Mouse (Mus musculus): ENCODE results near the gene B4galnt3. TPM values are rescaled to one million over a fixed set of nuclear protein-coding genes. Genes with fewer than 3 reads are reported as not detected.

The B4galnt3 gene
- polyA plus RNA-seq, 1 experiment: 0.44 TPM

GRCm38 (mm10) chr6:120275301-120275700, 19.1 kb downstream of the B4galnt3 start:
- peak in 1 of 2 experiments; percentile 19 for DNase-seq (ENCODE audit: extremely low spot score in 1 of 2, low spot score in 1 of 2)

- DNase-seq (ENCODE audit: extremely low spot score in 1 of 2, low spot score in 1 of 2): no peak
Measured at GRCm38 (mm10) chr6:120274887-120275286, 19.5 kb downstream of the B4galnt3 start.

- no peak for DNase-seq (ENCODE audit: extremely low spot score in 1 of 2, low spot score in 1 of 2)
Measured at GRCm38 (mm10) chr6:120274181-120274580, 20.2 kb downstream of the B4galnt3 start.

GRCm38 (mm10) chr6:120264151-120264550, 30.2 kb downstream of the B4galnt3 start:
- no peak for DNase-seq (ENCODE audit: extremely low spot score in 1 of 2, low spot score in 1 of 2)

DNA sequence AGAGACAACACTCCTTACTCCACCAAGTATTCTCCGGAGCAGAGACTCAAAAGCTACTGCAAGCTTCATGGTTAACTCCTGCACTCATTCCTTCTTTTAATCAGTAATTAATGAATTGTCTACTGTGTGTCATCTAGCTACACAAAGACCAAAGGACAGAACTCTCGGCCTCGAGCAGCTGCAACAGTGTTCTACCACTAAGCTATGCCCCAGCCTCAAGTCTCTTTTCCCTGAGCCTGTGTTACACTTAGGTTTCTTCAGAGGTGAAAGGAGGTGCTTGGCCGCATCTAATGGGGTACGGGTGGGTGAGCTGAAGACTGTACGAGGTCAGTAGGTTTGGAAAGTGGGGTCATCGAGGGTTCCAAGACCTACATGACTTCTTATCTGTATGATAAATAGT, 30.8 kb downstream of the B4galnt3 start:
- no peak for DNase-seq (ENCODE audit: extremely low spot score in 1 of 2, low spot score in 1 of 2)

- DNase-seq (ENCODE audit: extremely low spot score in 1 of 2, low spot score in 1 of 2): no peak
Measured at GRCm38 (mm10) chr6:120262886-120263531, 31.4 kb downstream of the B4galnt3 start.

- no peak for DNase-seq (ENCODE audit: extremely low spot score in 1 of 2, low spot score in 1 of 2)
Measured at GRCm38 (mm10) chr6:120259481-120259880, 34.9 kb downstream of the B4galnt3 start.

DNA sequence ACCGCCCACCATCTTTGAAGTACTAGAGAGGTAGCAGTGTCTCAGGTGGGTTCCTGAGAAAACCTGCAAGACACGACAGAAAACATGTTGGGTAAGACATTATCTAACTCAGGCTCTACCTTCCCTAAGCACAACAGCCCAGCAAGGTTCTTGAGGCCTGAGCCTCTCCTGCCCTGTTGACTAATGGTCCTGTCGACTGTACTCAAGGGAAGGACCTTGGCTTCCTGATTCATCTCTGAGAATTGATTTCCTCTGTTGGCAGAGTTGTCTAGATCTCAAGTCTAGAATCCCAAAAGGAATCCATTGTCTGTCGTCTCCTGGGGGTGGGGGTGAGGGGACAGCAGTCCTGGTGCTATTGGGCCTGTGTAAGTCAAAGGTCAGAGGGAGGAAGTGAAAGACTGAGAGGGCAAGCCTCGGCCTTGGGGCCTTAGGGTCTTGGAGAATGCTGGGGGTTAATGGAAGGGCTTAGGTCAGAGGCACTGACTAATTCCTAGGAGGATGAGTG, 37.9 kb downstream of the B4galnt3 start:
- no peak for DNase-seq (ENCODE audit: extremely low spot score in 1 of 2, low spot score in 1 of 2)

DNA sequence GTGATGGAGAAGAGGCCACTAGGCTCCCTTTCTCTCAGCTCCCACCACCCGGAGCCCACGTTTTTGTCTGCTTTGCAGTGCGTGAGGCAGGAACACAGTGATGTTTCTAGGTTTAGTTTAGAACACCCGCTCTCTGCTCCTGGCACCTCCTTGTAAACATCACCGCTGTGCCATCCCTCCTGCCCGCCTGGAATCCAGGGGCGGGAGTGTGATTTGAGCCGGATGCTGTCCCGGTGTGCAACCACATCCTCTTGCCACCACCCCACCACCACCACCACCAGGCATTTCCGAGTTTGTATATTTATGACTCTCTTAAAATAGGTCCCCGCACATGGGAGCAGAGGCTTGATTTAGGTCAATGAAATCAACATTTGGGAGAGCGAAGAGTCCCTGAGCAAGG, 38.7 kb downstream of the B4galnt3 start:
- DNase-seq (ENCODE audit: extremely low spot score in 1 of 2, low spot score in 1 of 2): peak; percentile 5 to 69

DNA sequence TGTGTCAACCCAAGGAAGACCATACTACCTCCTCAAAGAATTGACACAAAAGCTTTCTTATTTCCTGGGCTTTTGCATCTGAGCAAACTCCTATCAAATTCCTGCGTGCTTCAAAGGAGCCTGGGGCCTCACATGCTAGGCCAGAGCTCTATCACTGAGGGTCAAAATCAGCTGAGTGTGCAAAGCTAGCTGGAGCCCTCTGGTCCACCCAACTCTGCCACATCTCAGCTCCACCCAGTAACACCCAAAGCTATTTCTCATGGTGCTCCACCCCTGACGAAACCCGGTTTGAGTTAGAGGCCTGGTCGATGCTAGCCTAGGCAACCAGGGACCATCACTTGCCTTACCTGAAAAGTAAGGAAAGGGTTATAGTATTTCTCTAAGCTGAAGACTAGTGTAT, 39.2 kb downstream of the B4galnt3 start:
- DNase-seq (ENCODE audit: extremely low spot score in 1 of 2, low spot score in 1 of 2): no peak

DNA sequence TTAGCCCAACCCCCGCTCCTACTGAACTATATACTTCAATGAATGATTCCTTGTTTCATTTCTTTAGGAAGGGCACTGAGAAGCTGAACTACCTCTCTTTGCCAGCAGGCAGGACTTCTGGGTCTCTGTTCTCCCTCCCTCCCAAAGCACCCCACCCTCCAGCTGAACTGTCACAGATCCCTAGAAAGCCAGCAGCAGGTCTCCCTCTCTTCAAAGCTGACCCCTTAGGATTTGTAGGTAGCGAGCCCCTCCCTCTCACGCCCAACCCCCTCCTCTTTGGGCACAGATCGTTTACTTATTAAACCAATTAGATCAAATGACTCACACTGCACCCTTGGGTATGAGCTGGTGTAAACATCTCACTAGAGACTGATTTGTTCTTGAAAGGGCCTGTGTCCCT, 39.7 kb downstream of the B4galnt3 start:
- no peak for DNase-seq (ENCODE audit: extremely low spot score in 1 of 2, low spot score in 1 of 2)

- no peak for DNase-seq (ENCODE audit: extremely low spot score in 1 of 2, low spot score in 1 of 2)
Measured at GRCm38 (mm10) chr6:120252741-120253140, 41.6 kb downstream of the B4galnt3 start.

DNA sequence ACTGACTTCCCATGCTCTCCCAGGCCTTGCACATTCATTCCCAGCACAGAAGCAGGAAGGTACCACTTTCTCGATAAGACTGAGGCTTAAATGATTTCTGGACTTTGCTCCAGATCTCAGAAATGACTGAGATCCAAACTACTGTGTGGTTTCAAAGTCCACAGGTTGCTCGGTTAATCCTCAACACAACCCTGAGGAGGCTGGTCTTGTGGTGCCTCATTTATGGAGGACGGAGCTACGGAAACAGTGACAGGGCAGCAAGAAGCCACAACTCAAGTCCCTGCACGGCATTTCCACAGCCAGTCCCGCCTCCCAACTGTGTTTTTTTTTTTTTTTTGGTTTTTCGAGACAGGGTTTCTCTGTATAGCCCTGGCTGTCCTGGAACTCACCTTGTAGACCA, 43.3 kb downstream of the B4galnt3 start:
- no peak for DNase-seq (ENCODE audit: extremely low spot score in 1 of 2, low spot score in 1 of 2)

DNA sequence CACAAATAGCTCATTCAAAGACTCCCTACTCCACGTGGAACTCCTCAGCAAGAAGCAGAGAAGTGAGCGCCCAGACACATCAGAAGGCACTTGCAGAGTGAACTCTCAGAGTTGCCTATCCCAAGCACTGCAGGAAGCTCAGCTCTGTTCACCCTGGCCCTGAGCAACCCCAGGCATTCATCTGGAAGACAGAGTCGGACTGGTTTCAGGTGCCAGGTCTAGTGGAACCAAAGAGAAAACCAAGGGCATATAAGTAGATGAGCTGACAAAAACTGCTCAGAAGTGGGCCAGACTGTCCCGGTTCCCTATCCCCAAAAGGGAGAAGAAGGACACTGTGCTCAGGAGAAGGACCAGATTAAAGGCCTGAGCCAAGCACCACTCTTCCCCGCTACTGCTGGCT, 44.5 kb downstream of the B4galnt3 start:
- no peak for DNase-seq (ENCODE audit: extremely low spot score in 1 of 2, low spot score in 1 of 2)

DNA sequence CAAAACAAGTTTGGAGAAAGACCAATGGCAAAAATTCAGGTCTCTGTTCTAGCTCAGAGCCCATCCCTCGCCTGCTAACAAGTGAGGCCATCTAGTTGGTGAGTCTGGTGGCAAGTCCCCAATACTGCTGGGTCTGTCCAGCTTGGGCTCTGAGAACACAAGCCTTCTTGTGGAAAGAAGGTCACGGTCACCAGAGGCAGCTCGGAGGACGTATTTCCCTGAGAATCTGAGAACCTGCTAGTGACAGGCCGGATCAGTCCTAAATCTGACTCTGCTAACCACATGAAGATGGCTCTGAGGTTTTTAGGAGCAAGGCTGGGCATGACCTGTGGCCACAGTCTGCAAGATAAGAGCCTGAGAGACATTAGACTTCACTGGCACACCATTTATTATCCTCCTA, 47.7 kb downstream of the B4galnt3 start:
- DNase-seq (ENCODE audit: extremely low spot score in 1 of 2, low spot score in 1 of 2): no peak

- no peak for DNase-seq (ENCODE audit: extremely low spot score in 1 of 2, low spot score in 1 of 2)
Measured at GRCm38 (mm10) chr6:120243250-120243649, 51.1 kb downstream of the B4galnt3 start.

DNA sequence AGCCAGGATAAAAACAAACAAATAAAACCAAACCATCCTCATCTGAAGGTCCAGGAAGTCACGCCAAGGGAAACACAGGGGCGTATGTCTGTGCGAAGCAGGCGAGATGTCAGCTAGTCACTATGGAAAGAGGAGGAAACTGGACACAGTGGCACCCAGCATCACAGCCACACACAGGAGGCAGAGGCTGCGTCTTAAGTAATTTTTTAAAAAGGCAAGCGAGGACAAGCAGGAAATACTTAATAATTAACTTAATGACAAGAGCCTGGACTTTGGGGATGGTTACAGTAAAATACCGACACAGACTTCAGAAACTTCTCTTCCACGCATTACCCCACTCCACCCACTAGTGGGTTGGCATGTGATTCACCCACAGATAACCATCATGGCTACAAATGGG, 51.8 kb downstream of the B4galnt3 start:
- no peak for DNase-seq (ENCODE audit: extremely low spot score in 1 of 2, low spot score in 1 of 2)

GRCm38 (mm10) chr6:120241453-120241852, 52.9 kb downstream of the B4galnt3 start:
- DNase-seq (ENCODE audit: extremely low spot score in 1 of 2, low spot score in 1 of 2): no peak

- no peak for DNase-seq (ENCODE audit: extremely low spot score in 1 of 2, low spot score in 1 of 2)
Measured at GRCm38 (mm10) chr6:120240461-120240860, 53.9 kb downstream of the B4galnt3 start.

DNA sequence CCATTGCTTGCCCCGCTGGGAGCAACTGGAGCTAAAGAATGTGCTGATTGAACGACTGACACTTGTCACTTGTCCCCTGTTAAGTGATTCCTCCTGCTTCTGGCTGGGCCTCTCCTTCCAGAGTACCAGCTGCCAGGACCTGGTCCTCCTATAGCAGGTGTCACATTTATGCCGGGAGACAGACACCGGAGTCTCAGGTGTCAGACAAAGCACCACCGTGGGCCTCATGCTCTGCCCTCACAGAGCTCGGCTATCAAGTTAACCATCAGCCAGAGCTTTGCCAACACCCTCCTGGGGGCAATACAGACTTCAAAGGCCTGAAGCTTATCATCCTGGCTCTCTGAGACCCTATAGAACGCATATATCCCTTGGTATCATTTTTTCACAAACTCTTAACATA, 58.5 kb downstream of the B4galnt3 start:
- no peak for DNase-seq (ENCODE audit: extremely low spot score in 1 of 2, low spot score in 1 of 2)

DNA sequence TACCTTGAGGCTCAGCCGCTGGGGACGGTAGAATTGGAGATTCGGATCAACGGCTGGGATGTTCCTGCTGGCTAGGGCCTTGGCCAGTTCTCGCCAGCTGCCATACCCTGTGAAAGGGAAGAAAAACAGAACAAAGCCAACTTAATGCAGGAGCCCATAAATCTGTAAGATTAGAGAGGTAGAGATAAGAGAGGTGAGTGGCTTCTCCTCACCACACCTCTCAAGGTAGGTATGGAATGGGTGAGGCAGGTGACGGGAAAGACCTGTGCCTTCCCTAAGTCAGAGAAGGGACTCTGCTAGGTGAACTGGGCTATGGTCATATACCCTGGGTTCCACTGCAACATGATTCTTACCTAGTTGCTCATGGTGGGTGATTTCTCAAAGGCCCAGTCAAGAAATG, 61.5 kb downstream of the B4galnt3 start:
- no peak for DNase-seq (ENCODE audit: extremely low spot score in 1 of 2, low spot score in 1 of 2)

- no peak for DNase-seq (ENCODE audit: extremely low spot score in 1 of 2, low spot score in 1 of 2)
Measured at GRCm38 (mm10) chr6:120230441-120230840, 63.9 kb downstream of the B4galnt3 start.

DNA sequence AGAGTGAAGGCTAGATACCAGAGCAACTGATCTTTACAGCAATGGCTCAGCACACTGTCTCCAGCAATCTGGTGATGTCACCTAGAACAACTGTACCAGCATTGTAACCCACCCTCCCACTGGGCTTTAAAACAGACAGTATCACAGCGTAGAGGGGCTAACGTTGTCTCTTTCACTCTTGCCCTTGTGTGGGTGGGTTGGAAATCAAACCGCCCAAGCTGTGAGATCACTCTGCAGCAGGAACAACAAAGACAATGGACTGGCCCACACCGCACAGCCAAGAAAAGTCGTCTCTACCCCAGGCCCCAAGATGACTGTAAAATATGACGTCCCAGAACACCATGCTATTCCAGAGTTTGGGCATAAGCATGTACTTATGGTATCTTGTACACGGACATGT, 64.6 kb downstream of the B4galnt3 start:
- DNase-seq (ENCODE audit: extremely low spot score in 1 of 2, low spot score in 1 of 2): no peak

Measured in frontal cortex, adult 2 months (tissue).